Mouse (Mus musculus) liver, adult 2 months (tissue): Measurements from ENCODE around the gene Srcin1. TPM values are rescaled to one million over a fixed set of nuclear protein-coding genes. Genes with fewer than 3 reads are reported as not detected.

Source experiments
- DNase-seq: peaks from one replicate; pipeline ENCODE4 v3.0.0-alpha.2; 2011; ENCODE audit warnings: low read depth, low spot score; ENCODE audit errors: extremely low read depth
- H3K27ac ChIP-seq: fragments of 200-500 bp; replicated peaks from 2 replicates; pipeline ENCODE4 v1.5.1; 2012; ENCODE audit warnings: low read depth, mild to moderate bottlenecking, control low read depth, inconsistent platforms, low read length; ENCODE audit not compliant: insufficient read depth
- H3K27me3 ChIP-seq: fragments of 200-500 bp; 2 replicates; pipeline ENCODE4 v1.6.1; 2012; ENCODE audit warnings: mild to moderate bottlenecking, moderate library complexity, low read length, inconsistent platforms; ENCODE audit not compliant: control insufficient read depth, insufficient read depth
- H3K36me3 ChIP-seq: fragments of 200-500 bp; 2 replicates; pipeline ENCODE4 v1.6.1; 2012; ENCODE audit warnings: low read length, inconsistent platforms; ENCODE audit not compliant: control insufficient read depth, insufficient read depth
- H3K4me1 ChIP-seq: fragments of 200-500 bp; 2 replicates; pipeline ENCODE4 v1.6.1; 2011; ENCODE audit warnings: low read length; ENCODE audit not compliant: control insufficient read depth, insufficient read depth
- H3K4me3 ChIP-seq: fragments of 200-500 bp; 2 replicates; pipeline ENCODE4 v1.5.1; 2011; ENCODE audit warnings: low read depth, mild to moderate bottlenecking, control low read depth, low read length, moderate library complexity; ENCODE audit not compliant: insufficient read depth
- H3K79me2 ChIP-seq: fragments of 200-500 bp; 2 replicates; pipeline ENCODE4 v1.6.1; 2012; ENCODE audit warnings: inconsistent platforms, mild to moderate bottlenecking, low read length, moderate library complexity; ENCODE audit not compliant: control insufficient read depth, insufficient read depth
- H3K9ac ChIP-seq: fragments of 200-500 bp; 2 replicates; pipeline ENCODE4 v1.6.1; 2012; ENCODE audit warnings: low read depth, mild to moderate bottlenecking, control low read depth, inconsistent platforms, low read length
- CTCF ChIP-seq: fragments of 200-500 bp; IDR thresholded peaks from 2 replicates; pipeline ENCODE4 v1.5.1; 2011; ENCODE audit warnings: low read depth, low read length, control low read depth
- POLR2A ChIP-seq: fragments of 200-500 bp; IDR thresholded peaks from 2 replicates; pipeline ENCODE4 v1.6.1; 2011; ENCODE audit warnings: low read length, control low read depth; ENCODE audit not compliant: insufficient read depth; ENCODE audit errors: extremely low read depth
- WGBS: fragments of 180-500 bp; shearing (Covaris S2); methylation state at CpG from one replicate; pipeline ENCODE4 v1.1.7; 2018; 5-methylcytosine and 5-hydroxymethylcytosine counted together
- polyA plus RNA-seq: library from polyadenylated mRNA; depleted of rRNA; stranded (reverse); fragments of >200 nt; gene quantifications from 2 replicates; pipeline ENCODE4 v1.2.3, GENCODE M21; 2012
- total RNA-seq: library from RNA; depleted of rRNA; stranded (reverse); fragments of >200 nt; gene quantifications from 2 replicates; pipeline ENCODE4 v1.2.3, GENCODE M21; 2014

Gene Srcin1
- total and polyA plus RNA-seq, 2 experiments = under 0.01 to 0.12 TPM

GRCm38 (mm10) chr11:97468639-97469287, 107.2 kb downstream of the Srcin1 start:
- no peak overlapping the region for H3K4me3 ChIP-seq
- 54% methylated on average over 14 of the region's 14 CpGs for WGBS
- H3K9ac ChIP-seq = no peak overlapping the region
- no peaks in the 10 kb centered on the region; the same call in 1 of the 2 replicates for H3K79me2 ChIP-seq
- no peaks in the 10 kb centered on the region; the same call in 1 of the 2 replicates for H3K36me3 ChIP-seq
- no peak overlapping the region for H3K27ac ChIP-seq
- peak; percentile 77 for TF ChIP-seq CTCF
- TF ChIP-seq POLR2A = no peak
- no peaks in the 10 kb centered on the region for H3K27me3 ChIP-seq
- DNase-seq = peak; percentile 61
- H3K4me1 ChIP-seq = no peaks in the 10 kb centered on the region

- Histone ChIP-seq H3K4me1 (no peaks in the 10 kb centered on the region), H3K27me3 (no peaks in the 10 kb centered on the region), H3K36me3 (no peaks in the 10 kb centered on the region; the same call in 1 of the 2 replicates), H3K27ac (no peak overlapping the region), H3K79me2 (no peaks in the 10 kb centered on the region; the same call in 1 of the 2 replicates), H3K4me3 (no peak overlapping the region), H3K9ac (no peak overlapping the region)
- no peak for DNase-seq
- TF ChIP-seq CTCF = no peak
- TF ChIP-seq POLR2A = no peak
- 69% methylated on average over 10 of the region's 10 CpGs for WGBS
These were observed 109.4 kb downstream of the Srcin1 start for GRCm38 (mm10) chr11:97466444-97467160.

GRCm38 (mm10) chr11:97465957-97466356, 110.0 kb downstream of the Srcin1 start:
- no peaks in the 10 kb centered on the region; the same call in 1 of the 2 replicates for H3K36me3 ChIP-seq
- H3K9ac ChIP-seq = no peak overlapping the region
- TF ChIP-seq POLR2A (no peak), CTCF (no peak)
- H3K27me3 ChIP-seq = no peaks in the 10 kb centered on the region
- no peaks in the 10 kb centered on the region; the same call in 1 of the 2 replicates for H3K79me2 ChIP-seq
- no peak overlapping the region for H3K4me3 ChIP-seq
- WGBS = 86% methylated on average over 12 of the region's 12 CpGs
- H3K27ac ChIP-seq = no peak overlapping the region
- DNase-seq = no peak
- H3K4me1 ChIP-seq = no peaks in the 10 kb centered on the region

- Histone ChIP-seq H3K4me1 (no peaks in the 10 kb centered on the region), H3K27ac (no peak overlapping the region), H3K79me2 (no peaks in the 10 kb centered on the region; the same call in 1 of the 2 replicates), H3K27me3 (no peaks in the 10 kb centered on the region), H3K36me3 (peaks cover 4% of the 10 kb centered on the region; the same call in 1 of the 2 replicates), H3K4me3 (no peak overlapping the region), H3K9ac (no peak overlapping the region)
- no peak for TF ChIP-seq CTCF
- no peak for TF ChIP-seq POLR2A
- DNase-seq = no peak
- WGBS = 93% methylated on average over 4 of the region's 4 CpGs
These were observed 112.0 kb downstream of the Srcin1 start for GRCm38 (mm10) chr11:97463991-97464390.

GRCm38 (mm10) chr11:97463166-97463565, 112.8 kb downstream of the Srcin1 start:
- 87% methylated on average over 33 of the region's 33 CpGs for WGBS
- Histone ChIP-seq H3K4me3 (no peak overlapping the region), H3K79me2 (no peaks in the 10 kb centered on the region; the same call in 1 of the 2 replicates), H3K36me3 (peaks cover 4% of the 10 kb centered on the region; the same call in 1 of the 2 replicates), H3K9ac (no peak overlapping the region), H3K27me3 (no peaks in the 10 kb centered on the region), H3K4me1 (no peaks in the 10 kb centered on the region), H3K27ac (no peak overlapping the region)
- DNase-seq = no peak
- TF ChIP-seq CTCF (no peak), POLR2A (no peak)

- Histone ChIP-seq H3K79me2 (no peaks in the 10 kb centered on the region; the same call in 1 of the 2 replicates), H3K4me3 (no peak overlapping the region), H3K27me3 (no peaks in the 10 kb centered on the region), H3K36me3 (peaks cover 7% of the 10 kb centered on the region), H3K9ac (no peak overlapping the region), H3K27ac (no peak overlapping the region), H3K4me1 (no peaks in the 10 kb centered on the region)
- no peak for TF ChIP-seq CTCF
- TF ChIP-seq POLR2A = no peak
- DNase-seq = no peak
- WGBS = 96% methylated on average over 6 of the region's 6 CpGs
These were observed 113.4 kb downstream of the Srcin1 start for GRCm38 (mm10) chr11:97462538-97462937.
